Mouse (Mus musculus): ENCODE measurements around the gene Dnaja3. TPM values are rescaled to one million over a fixed set of nuclear protein-coding genes. Genes with fewer than 3 reads are reported as not detected.

Gene Dnaja3
- polyA plus RNA-seq, 1 experiment from 2014 or later: 68.8 TPM

DNA sequence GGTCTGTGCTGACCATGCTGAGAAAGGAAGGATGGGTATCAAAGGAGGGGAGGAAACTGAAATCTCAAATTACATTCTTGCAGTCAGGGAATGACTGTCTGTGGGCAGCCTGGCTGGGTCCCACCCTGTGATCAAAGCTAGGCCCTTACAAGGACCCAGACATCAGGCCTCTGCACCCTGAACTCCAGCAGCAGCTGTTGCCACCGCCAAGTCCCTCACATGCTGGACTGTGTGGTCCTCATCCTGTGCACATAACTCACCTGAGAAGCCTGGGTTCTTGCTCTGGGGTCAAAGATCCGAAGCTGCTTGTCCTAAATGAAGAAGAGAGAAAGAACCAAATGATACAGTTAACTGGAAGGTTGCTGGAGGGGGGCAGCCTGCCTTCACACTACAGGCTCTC lies 21.8 kb downstream of the Dnaja3 start:
- Histone ChIP-seq H3K4me3 (ENCODE audit: low read length) (no peak overlapping the region), H3K27me3 (ENCODE audit: control insufficient read depth, insufficient read depth, low read length) (no peaks in the 10 kb centered on the region), H3K9me3 (ENCODE audit: control insufficient read depth, low read length) (no peaks in the 10 kb centered on the region), H3K36me3 (ENCODE audit: control insufficient read depth, insufficient read depth, low read length) (peaks cover 12% of the 10 kb centered on the region), H3K27ac (ENCODE audit: low read depth, low read length) (no peak overlapping the region), H3K4me2 (replicated peaks; ENCODE audit: low read depth, low read length) (no peak overlapping the region), H3K4me1 (ENCODE audit: control insufficient read depth, insufficient read depth, low read length) (peaks cover 15% of the 10 kb centered on the region), H3K9ac (ENCODE audit: low read depth, low read length) (no peak overlapping the region)
- ATAC-seq (ENCODE audit: low FRiP score, low TSS enrichment): no peak
- 27% methylated on average over 2 of the region's 2 CpGs for WGBS

DNA sequence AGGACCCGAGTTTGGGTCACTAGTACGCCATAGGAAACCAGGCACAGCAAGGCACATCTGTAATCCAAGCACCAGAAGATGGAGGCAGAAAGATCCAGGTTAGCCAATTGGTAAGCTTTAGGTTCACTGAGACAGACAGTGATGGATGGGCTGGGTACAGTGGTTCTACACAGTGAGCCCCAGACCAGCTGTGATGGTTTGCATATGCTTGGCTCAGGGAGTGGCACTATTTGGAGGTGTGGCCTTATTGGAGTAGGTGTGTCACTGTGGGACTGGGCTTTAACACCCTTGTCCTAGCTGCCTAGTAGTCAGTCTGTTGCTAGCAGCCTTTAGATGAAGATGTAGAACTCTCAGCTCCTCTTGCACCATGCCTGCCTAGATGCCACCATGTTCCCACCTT lies 24.0 kb downstream of the Dnaja3 start:
- Histone ChIP-seq H3K9ac (ENCODE audit: low read depth, low read length) (no peak overlapping the region), H3K4me2 (replicated peaks; ENCODE audit: low read depth, low read length) (no peak overlapping the region), H3K4me1 (ENCODE audit: control insufficient read depth, insufficient read depth, low read length) (peaks cover 6% of the 10 kb centered on the region; the same call in 1 of the 2 replicates), H3K27me3 (ENCODE audit: control insufficient read depth, insufficient read depth, low read length) (no peaks in the 10 kb centered on the region), H3K27ac (ENCODE audit: low read depth, low read length) (no peak overlapping the region), H3K9me3 (ENCODE audit: control insufficient read depth, low read length) (no peaks in the 10 kb centered on the region), H3K4me3 (ENCODE audit: low read length) (no peak overlapping the region), H3K36me3 (ENCODE audit: control insufficient read depth, insufficient read depth, low read length) (peaks cover 16% of the 10 kb centered on the region)
- ATAC-seq (ENCODE audit: low FRiP score, low TSS enrichment): no peak
- 85% methylated on average over 2 of the region's 2 CpGs for WGBS

DNA sequence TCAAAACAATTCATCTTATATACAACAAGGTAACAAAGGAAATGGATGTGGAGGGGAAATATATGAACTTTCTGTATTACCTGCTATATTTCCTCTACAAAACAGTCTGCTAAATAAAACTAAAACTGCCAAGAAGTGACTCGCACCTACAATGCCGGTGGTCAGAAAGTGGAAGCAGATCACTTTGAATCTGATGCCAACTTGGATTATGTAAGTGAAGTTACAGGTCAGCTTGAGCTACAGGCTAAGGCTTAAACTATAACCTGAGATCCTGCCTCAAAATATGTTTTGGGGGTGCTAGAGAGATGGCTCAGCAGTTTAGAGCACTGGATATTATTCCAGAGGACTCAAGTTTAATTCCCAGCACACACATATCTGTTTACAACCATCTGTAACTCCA lies 25.9 kb downstream of the Dnaja3 start:
- no peaks in the 10 kb centered on the region for H3K27me3 ChIP-seq (ENCODE audit: control insufficient read depth, insufficient read depth, low read length)
- H3K36me3 ChIP-seq (ENCODE audit: control insufficient read depth, insufficient read depth, low read length): peaks cover 20% of the 10 kb centered on the region
- WGBS: 93% methylated on average over 2 of the region's 2 CpGs
- H3K4me1 ChIP-seq (ENCODE audit: control insufficient read depth, insufficient read depth, low read length): no peaks in the 10 kb centered on the region
- no peak overlapping the region for H3K4me2 ChIP-seq (replicated peaks; ENCODE audit: low read depth, low read length)
- H3K9me3 ChIP-seq (ENCODE audit: control insufficient read depth, low read length): no peaks in the 10 kb centered on the region
- no peak overlapping the region for H3K27ac ChIP-seq (ENCODE audit: low read depth, low read length)
- ATAC-seq (ENCODE audit: low FRiP score, low TSS enrichment): no peak
- no peak overlapping the region for H3K9ac ChIP-seq (ENCODE audit: low read depth, low read length)
- no peak overlapping the region for H3K4me3 ChIP-seq (ENCODE audit: low read length)

DNA sequence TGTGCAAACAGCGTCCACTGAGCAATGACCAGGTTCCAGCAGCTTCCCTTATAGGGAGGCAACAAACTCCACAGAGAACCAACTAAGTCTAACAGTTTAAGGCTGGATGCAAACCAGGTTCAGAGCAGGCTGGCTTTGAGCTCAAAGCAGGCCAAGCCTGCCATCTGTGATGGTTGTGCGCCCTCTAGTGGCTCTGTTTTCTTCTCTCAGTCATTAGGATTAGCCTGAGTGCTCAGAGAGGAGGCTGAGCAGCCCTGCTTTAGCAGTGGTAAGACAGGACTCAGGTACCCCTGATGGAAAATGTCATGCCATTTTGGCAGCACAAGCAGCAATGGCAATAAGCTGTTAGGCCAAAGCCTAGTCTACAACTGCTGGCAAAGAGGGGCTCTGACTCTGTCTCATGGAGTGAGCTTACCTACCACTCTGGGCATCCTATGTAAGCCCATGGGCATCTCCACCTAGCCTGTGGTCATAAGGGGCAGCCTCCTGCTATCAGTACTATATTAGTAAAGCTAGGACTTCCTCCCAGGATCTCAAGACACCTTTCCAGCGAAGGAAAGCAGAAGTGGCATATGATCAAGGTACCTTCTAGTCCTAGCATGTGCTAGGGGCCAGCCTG lies 27.5 kb downstream of the Dnaja3 start:
- no peak overlapping the region for H3K9ac ChIP-seq (ENCODE audit: low read depth, low read length)
- H3K36me3 ChIP-seq (ENCODE audit: control insufficient read depth, insufficient read depth, low read length): peaks cover 16% of the 10 kb centered on the region
- WGBS: 33% methylated on average over 3 of the region's 3 CpGs
- H3K27me3 ChIP-seq (ENCODE audit: control insufficient read depth, insufficient read depth, low read length): no peaks in the 10 kb centered on the region
- H3K4me2 ChIP-seq (replicated peaks; ENCODE audit: low read depth, low read length): no peak overlapping the region
- H3K9me3 ChIP-seq (ENCODE audit: control insufficient read depth, low read length): no peaks in the 10 kb centered on the region
- H3K4me3 ChIP-seq (ENCODE audit: low read length): no peak overlapping the region
- peak; percentile 90 for ATAC-seq (ENCODE audit: low FRiP score, low TSS enrichment)
- H3K4me1 ChIP-seq (ENCODE audit: control insufficient read depth, insufficient read depth, low read length): no peaks in the 10 kb centered on the region
- H3K27ac ChIP-seq (ENCODE audit: low read depth, low read length): no peak overlapping the region

DNA sequence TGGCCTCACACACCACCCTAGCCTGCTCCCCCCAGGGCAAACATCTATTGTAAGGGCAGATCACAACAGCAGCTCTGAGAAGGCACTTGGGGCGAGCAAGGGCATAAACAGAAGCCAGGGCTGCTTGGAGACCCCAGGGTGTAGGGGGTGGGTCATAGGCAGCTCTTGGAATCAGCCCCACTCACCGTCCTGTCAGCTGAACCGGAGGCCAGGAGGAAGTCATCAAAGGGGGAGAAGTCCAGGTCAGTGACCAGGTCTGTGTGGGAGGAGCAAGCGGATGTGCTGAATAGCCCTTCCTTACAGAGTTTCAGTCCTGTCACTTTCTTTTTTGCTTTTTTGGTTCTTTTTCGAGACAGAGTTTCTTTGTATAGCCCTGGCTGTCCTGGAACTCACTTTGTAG lies 30.5 kb downstream of the Dnaja3 start:
- no peaks in the 10 kb centered on the region for H3K4me1 ChIP-seq (ENCODE audit: control insufficient read depth, insufficient read depth, low read length)
- no peak overlapping the region for H3K4me3 ChIP-seq (ENCODE audit: low read length)
- H3K27ac ChIP-seq (ENCODE audit: low read depth, low read length): no peak overlapping the region
- no peaks in the 10 kb centered on the region for H3K9me3 ChIP-seq (ENCODE audit: control insufficient read depth, low read length)
- 28% methylated on average over 5 of the region's 5 CpGs for WGBS
- H3K9ac ChIP-seq (ENCODE audit: low read depth, low read length): no peak overlapping the region
- peaks cover 15% of the 10 kb centered on the region for H3K36me3 ChIP-seq (ENCODE audit: control insufficient read depth, insufficient read depth, low read length)
- no peak for ATAC-seq (ENCODE audit: low FRiP score, low TSS enrichment)
- H3K27me3 ChIP-seq (ENCODE audit: control insufficient read depth, insufficient read depth, low read length): no peaks in the 10 kb centered on the region
- no peak overlapping the region for H3K4me2 ChIP-seq (replicated peaks; ENCODE audit: low read depth, low read length)

DNA sequence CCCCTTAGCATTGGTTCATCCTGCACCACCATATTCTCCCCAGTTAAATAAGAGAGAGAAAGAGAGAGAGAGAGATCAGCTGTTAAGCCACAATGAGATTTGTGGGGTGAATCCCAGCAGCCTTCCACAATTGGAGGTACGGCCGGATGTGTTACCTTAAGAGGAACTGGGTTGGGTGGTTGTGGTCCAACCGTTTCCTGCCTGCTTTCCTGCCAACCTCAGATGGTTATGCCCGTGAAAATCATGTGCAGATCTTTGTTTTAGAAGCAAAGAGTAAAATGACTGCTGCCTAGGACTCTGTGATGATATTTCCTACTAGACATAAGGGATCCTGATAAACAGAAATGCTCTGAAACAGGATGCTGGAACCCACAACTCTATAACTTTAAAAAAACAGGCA lies 34.3 kb downstream of the Dnaja3 start:
- peaks cover 6% of the 10 kb centered on the region; the same call in 1 of the 2 replicates for H3K4me1 ChIP-seq (ENCODE audit: control insufficient read depth, insufficient read depth, low read length)
- H3K27ac ChIP-seq (ENCODE audit: low read depth, low read length): no peak overlapping the region
- no peak overlapping the region for H3K9ac ChIP-seq (ENCODE audit: low read depth, low read length)
- no peak for ATAC-seq (ENCODE audit: low FRiP score, low TSS enrichment)
- H3K36me3 ChIP-seq (ENCODE audit: control insufficient read depth, insufficient read depth, low read length): peaks cover 12% of the 10 kb centered on the region
- 89% methylated on average over 4 of the region's 4 CpGs for WGBS
- no peak overlapping the region for H3K4me2 ChIP-seq (replicated peaks; ENCODE audit: low read depth, low read length)
- no peak overlapping the region for H3K4me3 ChIP-seq (ENCODE audit: low read length)
- no peaks in the 10 kb centered on the region for H3K27me3 ChIP-seq (ENCODE audit: control insufficient read depth, insufficient read depth, low read length)
- no peaks in the 10 kb centered on the region for H3K9me3 ChIP-seq (ENCODE audit: control insufficient read depth, low read length)

DNA sequence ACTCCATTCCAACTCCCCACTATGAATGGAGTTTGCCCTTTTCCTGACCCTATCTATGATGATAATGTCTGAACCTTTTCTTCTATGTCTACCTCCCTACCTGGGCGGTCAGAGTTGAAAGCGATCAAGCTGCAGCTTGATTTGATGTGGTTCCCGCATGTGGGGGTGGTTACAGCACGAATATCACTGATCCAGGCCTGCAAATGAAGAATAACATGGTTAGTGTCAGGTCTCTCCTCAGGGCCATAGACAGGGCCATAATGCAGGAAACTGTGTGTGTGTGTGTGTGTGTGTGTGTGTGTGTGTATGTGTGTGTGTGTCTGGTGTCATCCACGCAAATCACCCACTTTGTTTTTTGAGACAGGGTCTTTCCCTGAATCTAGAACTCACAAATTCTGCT lies 37.0 kb downstream of the Dnaja3 start:
- Histone ChIP-seq H3K36me3 (ENCODE audit: control insufficient read depth, insufficient read depth, low read length) (peaks cover 10% of the 10 kb centered on the region), H3K9ac (ENCODE audit: low read depth, low read length) (no peak overlapping the region), H3K4me3 (ENCODE audit: low read length) (no peak overlapping the region), H3K27ac (ENCODE audit: low read depth, low read length) (no peak overlapping the region), H3K27me3 (ENCODE audit: control insufficient read depth, insufficient read depth, low read length) (no peaks in the 10 kb centered on the region), H3K9me3 (ENCODE audit: control insufficient read depth, low read length) (no peaks in the 10 kb centered on the region), H3K4me2 (replicated peaks; ENCODE audit: low read depth, low read length) (no peak overlapping the region), H3K4me1 (ENCODE audit: control insufficient read depth, insufficient read depth, low read length) (peaks cover 6% of the 10 kb centered on the region; the same call in 1 of the 2 replicates)
- WGBS: 88% methylated on average over 5 of the region's 5 CpGs
- ATAC-seq (ENCODE audit: low FRiP score, low TSS enrichment): no peak

DNA sequence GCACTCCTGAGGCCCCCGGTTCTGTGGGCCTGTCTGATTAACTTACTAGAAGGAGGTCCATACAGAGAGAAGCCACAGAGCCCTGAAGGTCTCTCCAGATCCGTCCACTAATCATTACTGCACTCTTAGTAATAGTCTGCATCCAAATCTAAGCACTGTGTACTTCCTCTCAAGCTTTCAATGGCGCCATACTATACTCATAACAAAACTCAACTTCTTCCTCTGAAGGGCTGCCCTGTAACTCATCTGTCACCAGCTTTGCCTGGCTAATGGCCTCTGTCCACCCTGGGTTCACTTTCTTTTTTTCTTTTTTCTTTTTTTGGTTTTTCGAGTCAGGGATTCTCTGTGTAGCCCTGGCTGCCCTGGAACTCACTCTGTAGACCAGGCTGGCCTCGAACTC lies 38.3 kb downstream of the Dnaja3 start:
- H3K4me3 ChIP-seq (ENCODE audit: low read length): no peak overlapping the region
- no peaks in the 10 kb centered on the region for H3K9me3 ChIP-seq (ENCODE audit: control insufficient read depth, low read length)
- no peak for ATAC-seq (ENCODE audit: low FRiP score, low TSS enrichment)
- peaks cover 6% of the 10 kb centered on the region; the same call in 1 of the 2 replicates for H3K4me1 ChIP-seq (ENCODE audit: control insufficient read depth, insufficient read depth, low read length)
- peak overlapping the region; percentile 94; the same call in 1 of the 2 replicates for H3K4me2 ChIP-seq (replicated peaks; ENCODE audit: low read depth, low read length)
- no peak overlapping the region for H3K27ac ChIP-seq (ENCODE audit: low read depth, low read length)
- H3K36me3 ChIP-seq (ENCODE audit: control insufficient read depth, insufficient read depth, low read length): peaks cover 10% of the 10 kb centered on the region
- H3K27me3 ChIP-seq (ENCODE audit: control insufficient read depth, insufficient read depth, low read length): no peaks in the 10 kb centered on the region
- no peak overlapping the region for H3K9ac ChIP-seq (ENCODE audit: low read depth, low read length)
- WGBS: 86% methylated on average over 5 of the region's 5 CpGs

DNA sequence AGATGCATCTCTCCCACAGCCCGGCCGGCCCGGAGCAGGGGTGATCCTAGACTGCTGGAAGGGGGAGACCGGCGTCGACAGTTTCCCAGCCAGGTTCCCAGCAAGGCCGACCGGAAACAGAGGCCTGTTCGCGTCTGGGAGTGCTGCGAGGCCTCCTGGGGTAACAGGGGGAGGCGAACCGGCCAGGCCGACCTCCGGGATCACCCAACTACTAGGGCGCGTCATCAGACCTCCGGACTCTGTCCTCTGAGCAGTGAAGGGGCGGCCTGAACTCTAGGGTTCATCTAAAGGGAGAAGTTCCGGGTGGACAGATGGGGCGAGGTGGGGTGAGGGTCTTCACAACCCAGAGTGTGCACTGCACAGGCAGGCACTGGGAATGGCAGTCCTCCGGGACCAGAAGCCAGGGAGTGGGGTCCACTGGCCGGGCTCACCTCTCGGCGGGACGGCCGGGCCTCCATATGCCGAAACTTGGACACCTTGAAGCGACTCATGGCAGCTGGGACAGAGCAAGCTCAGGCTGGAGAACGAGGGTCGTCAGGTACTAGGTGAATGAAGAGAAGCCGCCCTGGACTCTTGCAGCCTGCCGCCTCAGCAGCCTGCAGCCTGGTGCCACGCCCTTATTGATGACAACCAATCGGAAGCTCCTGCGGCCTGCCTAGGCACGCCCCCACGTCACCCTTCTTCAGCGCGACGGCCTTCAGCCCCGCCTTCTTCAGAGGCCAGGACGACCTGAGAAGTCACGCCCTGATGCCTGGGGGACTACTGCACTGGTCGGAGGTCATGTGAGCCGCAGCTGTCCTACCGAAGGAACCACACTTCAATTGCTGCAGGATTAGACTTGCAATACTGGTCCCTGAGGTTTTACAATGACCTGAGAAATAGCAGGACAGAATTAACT lies 39.6 kb downstream of the Dnaja3 start, which contains the start of gene Coro7:
TSS of gene Coro7 (minus strand) at position 657 of the 898 bp plus-strand sequence.
- H3K36me3 ChIP-seq (ENCODE audit: control insufficient read depth, insufficient read depth, low read length): peaks cover 10% of the 10 kb centered on the region
- H3K9me3 ChIP-seq (ENCODE audit: control insufficient read depth, low read length): no peaks in the 10 kb centered on the region
- H3K9ac ChIP-seq (ENCODE audit: low read depth, low read length): peak within 1 kb of the TSS; percentile 61
- peaks cover 6% of the 10 kb centered on the region; the same call in 1 of the 2 replicates for H3K4me1 ChIP-seq (ENCODE audit: control insufficient read depth, insufficient read depth, low read length)
- peak within 1 kb of the TSS; percentile 94 for H3K4me2 ChIP-seq (replicated peaks; ENCODE audit: low read depth, low read length)
- peak within 1 kb of the TSS; percentile 70 for H3K4me3 ChIP-seq (ENCODE audit: low read length)
- H3K27ac ChIP-seq (ENCODE audit: low read depth, low read length): peak within 1 kb of the TSS; percentile 19; the same call in 1 of the 2 replicates
- under 1% methylated on average over 47 of the region's 47 CpGs for WGBS
- no peaks in the 10 kb centered on the region for H3K27me3 ChIP-seq (ENCODE audit: control insufficient read depth, insufficient read depth, low read length)
- ATAC-seq (ENCODE audit: low FRiP score, low TSS enrichment): peak; percentile 89

Data from kidney, embryonic 14.5 days (tissue).